Mouse (Mus musculus) small intestine, adult 2 months (tissue): Measurements from ENCODE around the gene Olfm1. TPM values are rescaled to one million over a fixed set of nuclear protein-coding genes. Genes with fewer than 3 reads are reported as not detected.

Source experiments
- H3K27ac ChIP-seq: fragments of 200-500 bp; 2 replicates; pipeline ENCODE4 v1.5.1; 2012; ENCODE audit warnings: low read depth, low read length, control low read depth, inconsistent platforms; ENCODE audit not compliant: insufficient read depth
- H3K27me3 ChIP-seq: fragments of 200-500 bp; 2 replicates; pipeline ENCODE4 v1.6.1; 2012; ENCODE audit warnings: mild to moderate bottlenecking, moderate library complexity, low read length, inconsistent platforms; ENCODE audit not compliant: control insufficient read depth, insufficient read depth
- H3K36me3 ChIP-seq: fragments of 200-500 bp; 2 replicates; pipeline ENCODE4 v1.6.1; 2012; ENCODE audit warnings: mild to moderate bottlenecking, low read length, control low read depth, inconsistent platforms; ENCODE audit not compliant: control insufficient read depth, insufficient read depth
- H3K4me1 ChIP-seq: fragments of 200-500 bp; 2 replicates; pipeline ENCODE4 v1.6.1; 2012; ENCODE audit warnings: low read length, inconsistent platforms, mixed read lengths; ENCODE audit not compliant: control insufficient read depth, insufficient read depth, insufficient read length
- H3K4me3 ChIP-seq: fragments of 200-500 bp; 2 replicates; pipeline ENCODE4 v1.5.1; 2012; ENCODE audit warnings: low read depth, mild to moderate bottlenecking, control low read depth, inconsistent platforms, low read length, moderate library complexity
- CTCF ChIP-seq: fragments of 200-500 bp; IDR thresholded peaks from 2 replicates; pipeline ENCODE4 v1.5.1; 2012; ENCODE audit warnings: low read depth, mild to moderate bottlenecking, control low read depth, inconsistent platforms, low read length, moderate library complexity, mixed read lengths; ENCODE audit not compliant: insufficient replicate concordance, insufficient read length; ENCODE audit errors: extremely low read depth
- POLR2A ChIP-seq: fragments of 200-500 bp; IDR thresholded peaks from 2 replicates; pipeline ENCODE4 v1.6.1; 2012; ENCODE audit warnings: low read depth, mild to moderate bottlenecking, control low read depth, inconsistent platforms, low read length, moderate library complexity
- WGBS: fragments of 180-500 bp; shearing (Covaris S2); methylation state at CpG from one replicate; pipeline ENCODE4 v1.1.7; 2018; 5-methylcytosine and 5-hydroxymethylcytosine counted together
- polyA plus RNA-seq: library from polyadenylated mRNA; depleted of rRNA; stranded (reverse); fragments of >200 nt; gene quantifications from 2 replicates; pipeline ENCODE4 v1.2.3, GENCODE M21; 2012; rRNA removed

The Olfm1 gene
- 6.9 and 8.9 TPM in 2 replicates for polyA plus RNA-seq

DNA sequence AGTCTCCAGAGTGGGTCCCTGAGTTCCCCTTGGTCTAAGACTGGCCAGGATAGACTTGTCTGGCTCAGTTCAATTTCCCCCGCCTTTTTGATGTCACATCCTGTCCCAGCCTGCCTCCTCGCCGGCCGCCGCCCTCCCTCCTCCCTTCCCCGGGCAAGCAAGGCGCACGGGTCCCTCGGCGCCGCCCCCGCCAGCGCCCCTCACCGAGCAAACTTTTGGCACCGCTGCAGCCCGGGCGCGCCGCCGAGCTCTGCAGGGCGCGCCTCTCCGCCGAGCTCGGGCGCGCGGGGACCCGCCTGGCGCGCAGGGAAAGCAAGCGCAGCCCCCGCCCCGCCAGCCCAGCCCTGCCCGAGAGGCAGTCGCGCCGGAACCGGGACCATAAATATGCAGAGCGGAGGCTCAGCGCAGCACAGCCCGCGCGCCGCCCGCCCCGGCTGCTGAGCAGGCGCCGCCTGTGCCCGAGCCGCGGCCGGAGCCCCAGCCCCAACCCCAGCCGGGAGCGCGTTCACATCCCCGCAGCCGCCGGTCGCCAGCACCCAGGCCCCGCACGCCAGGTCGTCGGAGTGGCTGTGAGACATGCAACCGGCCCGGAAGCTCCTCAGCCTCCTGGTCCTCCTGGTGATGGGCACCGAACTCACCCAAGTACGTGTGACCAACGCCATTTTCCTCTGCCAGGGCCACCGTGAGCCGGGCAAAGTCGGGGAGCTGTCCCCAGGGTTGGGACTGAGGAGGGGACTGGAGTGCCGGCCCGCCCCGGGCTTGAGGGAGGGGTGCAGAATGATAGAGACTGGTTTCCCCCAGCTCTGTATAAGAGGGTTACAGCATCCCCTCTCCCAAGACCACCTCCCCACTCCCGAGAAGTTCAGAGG is at the start of gene Olfm1:
Gene Olfm1 (plus strand): TSS at position 172 of the 869 bp plus-strand sequence.
- TF ChIP-seq CTCF: no peak
- TF ChIP-seq POLR2A: no peak
- Histone ChIP-seq H3K27ac (no peak within 1 kb of the TSS), H3K4me3 (peak within 1 kb of the TSS; percentile 59), H3K36me3 (no peaks in the 10 kb centered on the region), H3K27me3 (peaks cover 13% of the 10 kb centered on the region), H3K4me1 (no peaks in the 10 kb centered on the region)
- WGBS: 2% methylated on average over 76 of the region's 76 CpGs

DNA sequence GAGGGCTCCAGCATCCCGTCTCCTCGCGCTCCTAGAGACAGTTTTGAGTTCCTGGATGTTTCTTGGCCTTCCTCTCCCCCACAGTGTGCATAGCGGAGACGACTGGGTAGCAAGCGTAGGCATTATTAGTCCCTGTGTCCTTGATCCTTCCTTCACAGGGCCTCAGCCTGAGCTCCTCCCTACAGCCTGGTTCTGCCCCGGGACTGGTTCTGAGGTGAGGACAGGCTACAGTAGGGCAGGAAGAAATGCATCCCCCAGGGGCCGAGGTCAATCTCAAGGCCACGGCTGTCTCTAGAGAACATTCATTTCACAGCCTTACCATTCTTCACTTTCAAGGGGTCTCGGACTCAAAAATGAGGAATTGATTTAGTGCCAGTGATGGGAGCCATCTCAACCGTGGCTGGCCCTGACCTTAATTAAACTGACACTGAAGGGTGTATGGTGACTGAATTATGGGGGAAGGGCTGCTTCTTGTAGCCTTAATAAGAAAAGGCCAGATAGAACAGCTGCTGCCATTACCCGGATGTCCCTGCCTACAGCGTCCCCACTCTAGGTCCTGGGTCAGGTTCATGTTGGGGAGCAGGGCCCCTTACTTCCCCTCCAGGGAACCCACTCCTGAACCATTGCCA is 49.3 kb upstream of the Olfm1 start:
- H3K4me1 ChIP-seq: no peaks in the 10 kb centered on the region
- H3K27me3 ChIP-seq: no peaks in the 10 kb centered on the region
- H3K36me3 ChIP-seq: no peaks in the 10 kb centered on the region
- WGBS: 78% methylated on average over 13 of the region's 13 CpGs
- H3K4me3 ChIP-seq: no peak overlapping the region
- H3K27ac ChIP-seq: no peak overlapping the region
- no peak for TF ChIP-seq CTCF
- no peak for TF ChIP-seq POLR2A

DNA sequence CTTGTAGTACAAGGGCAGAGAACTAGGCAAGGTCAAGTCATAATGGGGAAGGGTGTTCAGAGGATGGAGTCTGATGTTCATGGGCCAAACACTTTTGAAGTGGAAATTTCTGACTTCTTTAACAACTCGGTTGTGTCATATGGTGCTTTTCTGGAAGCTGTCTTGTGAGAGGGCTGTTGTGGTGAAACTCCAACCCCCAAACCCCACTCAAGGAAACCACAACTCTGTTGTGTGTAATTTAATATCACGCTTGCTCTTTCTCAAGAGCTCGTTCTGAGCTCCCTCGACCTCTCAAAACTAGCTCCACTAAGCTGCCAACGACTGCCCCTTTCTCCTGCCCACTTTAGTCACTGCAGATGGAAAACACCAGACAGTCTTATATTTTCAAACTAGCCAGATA is 47.1 kb upstream of the Olfm1 start:
- Histone ChIP-seq H3K4me1 (no peaks in the 10 kb centered on the region), H3K4me3 (no peak overlapping the region), H3K27me3 (no peaks in the 10 kb centered on the region), H3K36me3 (no peaks in the 10 kb centered on the region), H3K27ac (no peak overlapping the region)
- WGBS: 75% methylated on average over 5 of the region's 5 CpGs
- TF ChIP-seq POLR2A (no peak), CTCF (no peak)

DNA sequence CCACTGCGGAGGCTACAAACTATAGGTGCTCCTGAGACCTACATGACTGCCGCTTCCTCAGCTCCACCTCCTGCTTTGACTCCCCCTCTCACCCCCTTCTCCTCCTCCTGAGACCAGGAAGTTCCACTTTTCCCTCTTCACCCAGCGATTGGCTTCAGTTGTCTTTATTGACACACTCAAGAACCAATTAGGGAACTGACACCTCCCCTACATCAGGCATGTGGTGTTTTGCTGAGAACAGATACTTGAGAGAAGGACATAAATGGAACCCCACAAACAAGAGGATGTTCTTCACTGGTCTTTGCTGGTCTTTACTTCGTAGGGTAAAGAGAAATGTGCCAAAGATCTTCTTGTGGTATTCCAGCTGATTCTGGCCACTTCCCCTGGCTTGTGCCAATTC is 46.6 kb upstream of the Olfm1 start:
- Histone ChIP-seq H3K4me3 (no peak overlapping the region), H3K36me3 (no peaks in the 10 kb centered on the region), H3K4me1 (no peaks in the 10 kb centered on the region), H3K27me3 (no peaks in the 10 kb centered on the region), H3K27ac (no peak overlapping the region)
- WGBS: 62% methylated on average over 4 of the region's 4 CpGs
- no peak for TF ChIP-seq CTCF
- no peak for TF ChIP-seq POLR2A

DNA sequence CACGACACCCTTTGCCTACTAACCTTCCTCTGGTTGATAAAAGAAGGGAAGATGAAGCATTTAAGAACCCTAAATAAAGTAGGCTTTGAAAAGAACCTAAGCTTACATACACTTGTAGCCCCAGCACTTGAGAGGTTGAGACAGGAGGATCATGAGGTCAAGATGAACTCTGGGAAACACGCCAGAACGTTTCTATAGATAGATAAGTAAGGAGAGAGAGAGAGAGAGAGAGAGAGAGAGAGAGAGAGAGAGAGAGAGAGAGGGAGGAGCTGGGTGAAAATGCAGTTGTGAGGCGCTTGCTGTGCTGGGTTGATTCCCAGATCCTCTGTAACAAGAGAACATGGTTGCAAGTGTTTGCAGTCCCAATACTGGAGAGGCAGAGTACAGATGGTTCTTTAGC is 46.1 kb upstream of the Olfm1 start:
- no peak for TF ChIP-seq CTCF
- TF ChIP-seq POLR2A: no peak
- no peaks in the 10 kb centered on the region for H3K36me3 ChIP-seq
- H3K27ac ChIP-seq: no peak overlapping the region
- no peak overlapping the region for H3K4me3 ChIP-seq
- H3K4me1 ChIP-seq: no peaks in the 10 kb centered on the region
- WGBS: 51% methylated on average over 4 of the region's 4 CpGs
- no peaks in the 10 kb centered on the region for H3K27me3 ChIP-seq

DNA sequence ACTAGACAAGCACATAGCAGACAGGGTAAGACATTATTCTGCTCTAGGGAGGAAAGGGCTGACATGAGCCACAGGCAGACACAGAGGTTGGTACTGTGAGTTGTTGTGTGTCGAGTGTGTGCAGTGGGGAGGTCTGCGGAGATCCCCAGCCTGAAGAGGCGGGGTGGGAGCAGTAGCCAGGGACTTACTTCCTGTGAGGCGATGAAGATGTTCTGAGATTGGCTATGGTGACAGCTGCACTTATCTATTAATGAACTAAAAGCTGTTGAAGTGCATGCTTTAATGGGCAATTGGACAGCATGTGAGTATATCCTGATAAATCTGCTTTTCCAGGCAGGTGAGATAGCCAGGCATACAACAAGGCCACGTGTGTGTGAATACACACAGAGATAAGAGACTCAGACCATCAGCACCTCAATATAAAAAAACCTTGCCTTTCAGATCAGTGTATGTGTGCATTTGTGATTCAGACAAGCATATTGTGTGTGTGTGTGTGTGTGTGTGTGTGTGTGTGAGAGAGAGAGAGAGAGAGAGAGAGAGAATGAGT is 45.5 kb upstream of the Olfm1 start:
- H3K36me3 ChIP-seq: no peaks in the 10 kb centered on the region
- no peak for TF ChIP-seq CTCF
- no peak for TF ChIP-seq POLR2A
- H3K27ac ChIP-seq: no peak overlapping the region
- no peak overlapping the region for H3K4me3 ChIP-seq
- WGBS: 72% methylated on average over 5 of the region's 5 CpGs
- H3K4me1 ChIP-seq: no peaks in the 10 kb centered on the region
- H3K27me3 ChIP-seq: no peaks in the 10 kb centered on the region

DNA sequence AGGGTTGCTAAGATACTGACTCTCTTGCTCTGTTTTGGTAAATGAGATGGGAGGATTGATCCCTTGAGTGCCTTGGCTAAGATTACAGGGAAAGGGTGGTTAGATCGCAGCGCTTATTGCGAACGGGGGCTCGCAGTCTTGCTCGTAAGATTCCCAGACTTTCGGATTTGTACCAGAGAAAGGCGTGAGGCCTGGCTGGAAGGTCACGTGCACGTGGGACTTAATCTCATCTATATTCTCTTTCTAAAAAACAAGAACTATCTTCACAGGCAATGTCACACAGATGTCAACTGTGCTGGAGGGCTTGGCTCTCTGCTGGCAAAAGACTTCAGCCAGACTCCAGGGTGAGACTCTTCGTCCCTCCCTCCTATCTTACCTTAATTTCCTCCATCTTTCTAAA is 43.1 kb upstream of the Olfm1 start:
- H3K4me1 ChIP-seq: no peaks in the 10 kb centered on the region
- H3K36me3 ChIP-seq: no peaks in the 10 kb centered on the region
- H3K27ac ChIP-seq: no peak overlapping the region
- TF ChIP-seq CTCF (no peak), POLR2A (no peak)
- 83% methylated on average over 11 of the region's 11 CpGs for WGBS
- H3K27me3 ChIP-seq: no peaks in the 10 kb centered on the region
- H3K4me3 ChIP-seq: no peak overlapping the region
